Mouse (Mus musculus) limb, embryonic 11.5 days (tissue): Measurements from ENCODE around the gene Skiv2l. TPM values are rescaled to one million over a fixed set of nuclear protein-coding genes. Genes with fewer than 3 reads are reported as not detected.

Experiments
- ATAC-seq: fragments of 200-750 bp; cut with Nextera tagmentation; 2 replicates; pipeline ENCODE4 v1.8.0; 2017; ENCODE audit warnings: low read depth; ENCODE audit not compliant: insufficient number of reproducible peaks, low FRiP score, low TSS enrichment
- DNase-seq: peaks from one replicate; pipeline ENCODE4 v3.0.0-alpha.2; 2015; ENCODE audit warnings: low spot score
- H3K27ac ChIP-seq: fragments of 300-500 bp; sonication (generic); replicated peaks from 2 replicates; pipeline ENCODE4 v1.5.1; 2014; ENCODE audit warnings: low read depth, mild to moderate bottlenecking, low read length
- H3K27me3 ChIP-seq: fragments of 300-500 bp; sonication (generic); 2 replicates; pipeline ENCODE4 v1.6.1; 2014; ENCODE audit warnings: mild to moderate bottlenecking, low read length, mixed read lengths; ENCODE audit not compliant: control insufficient read depth, insufficient read depth
- H3K36me3 ChIP-seq: fragments of 300-500 bp; sonication (generic); 2 replicates; pipeline ENCODE4 v1.6.1; 2014; ENCODE audit warnings: mild to moderate bottlenecking, low read length, moderate library complexity, mixed read lengths; ENCODE audit not compliant: control insufficient read depth, insufficient read depth
- H3K4me1 ChIP-seq: fragments of 300-500 bp; sonication (generic); 2 replicates; pipeline ENCODE4 v1.6.1; 2014; ENCODE audit warnings: low read length, mixed read lengths; ENCODE audit not compliant: control insufficient read depth, insufficient read depth
- H3K4me2 ChIP-seq: fragments of 300-500 bp; sonication (generic); 2 replicates; pipeline ENCODE4 v1.6.1; 2014; ENCODE audit warnings: low read depth, mild to moderate bottlenecking, moderate library complexity; ENCODE audit not compliant: severe bottlenecking
- H3K4me3 ChIP-seq: fragments of 300-500 bp; sonication (generic); 2 replicates; pipeline ENCODE4 v1.5.1; 2014; ENCODE audit warnings: low read depth, low read length
- H3K9ac ChIP-seq: fragments of 300-500 bp; sonication (generic); 2 replicates; pipeline ENCODE4 v1.6.1; 2014; ENCODE audit warnings: mild to moderate bottlenecking, low read length
- H3K9me3 ChIP-seq: fragments of 300-500 bp; sonication (generic); 2 replicates; pipeline ENCODE4 v1.6.1; 2016; ENCODE audit warnings: low read length; ENCODE audit not compliant: control insufficient read depth
- WGBS: fragments of 180-500 bp; shearing (Covaris S2); extraction: QIAGEN DNeasy Blood & Tissue Kit; methylation state at CpG from one replicate; pipeline ENCODE4 v1.1.7; 2014; 5-methylcytosine and 5-hydroxymethylcytosine counted together
- polyA plus RNA-seq: library from polyadenylated mRNA; unstranded; fragments of >200 nt; fragmentation: Nextera tagmentation; extraction: Ambion mirVana; gene quantifications from 2 replicates; pipeline ENCODE4 v1.2.1, GENCODE M21; 2014

Skiv2l gene
- polyA plus RNA-seq = 43.2 and 49.0 TPM in 2 replicates

GRCm38 (mm10) chr17:34849722-34850516 is at the start of gene Skiv2l, which contains the start of gene Nelfe:
Gene Skiv2l (minus strand): TSS chr17:34850210.
Gene Nelfe (plus strand): TSS chr17:34850391.
- WGBS = under 1% methylated on average over 65 of the region's 65 CpGs
- ATAC-seq = peak; percentile 97
- Histone ChIP-seq H3K9me3 (no peaks in the 10 kb centered on the region), H3K27me3 (no peaks in the 10 kb centered on the region), H3K27ac (no peak within 1 kb of the TSS; the same call in 1 of the 2 replicates), H3K4me2 (peak within 1 kb of the TSS; percentile 71), H3K9ac (peak within 1 kb of the TSS; percentile 88), H3K4me1 (peaks cover 16% of the 10 kb centered on the region), H3K36me3 (peaks cover 20% of the 10 kb centered on the region; the same call in 1 of the 2 replicates), H3K4me3 (peak within 1 kb of the TSS; percentile 82)
- peak; percentile 98 for DNase-seq

GRCm38 (mm10) chr17:34899053-34899889 is 49.3 kb upstream of the Skiv2l start:
- peak; percentile 54 for DNase-seq
- no peaks in the 10 kb centered on the region for H3K9me3 ChIP-seq
- peak overlapping the region; percentile 95 for H3K27ac ChIP-seq
- WGBS = under 1% methylated on average over 40 of the region's 45 CpGs
- peak overlapping the region; percentile 97 for H3K9ac ChIP-seq
- ATAC-seq = no peak
- H3K4me2 ChIP-seq = peak overlapping the region; percentile 94
- peaks cover 12% of the 10 kb centered on the region; the same call in 1 of the 2 replicates for H3K4me1 ChIP-seq
- H3K27me3 ChIP-seq = no peaks in the 10 kb centered on the region
- H3K36me3 ChIP-seq = peaks cover 23% of the 10 kb centered on the region
- H3K4me3 ChIP-seq = peak overlapping the region; percentile 69

DNA sequence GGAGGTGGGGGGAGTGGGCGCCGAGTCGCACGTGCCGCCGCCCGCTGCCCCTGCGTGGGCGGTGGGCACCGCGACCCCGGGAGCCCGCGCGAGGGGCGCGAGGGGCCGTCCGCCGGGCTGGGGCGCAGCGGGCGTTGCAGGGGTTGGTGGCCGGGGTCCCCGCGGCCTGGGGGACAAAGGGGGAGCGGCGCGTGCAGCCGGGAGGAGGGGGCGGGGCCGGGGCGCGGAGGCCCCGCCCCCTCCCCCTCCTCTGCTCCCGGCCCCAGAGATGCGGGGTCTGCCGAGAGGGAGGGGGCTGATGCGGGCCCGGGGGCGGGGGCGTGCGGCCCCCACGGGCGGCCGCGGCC is 48.7 kb upstream of the Skiv2l start:
- ATAC-seq = no peak
- H3K36me3 ChIP-seq = peaks cover 23% of the 10 kb centered on the region
- no peaks in the 10 kb centered on the region for H3K27me3 ChIP-seq
- peaks cover 16% of the 10 kb centered on the region; the same call in 1 of the 2 replicates for H3K4me1 ChIP-seq
- H3K9me3 ChIP-seq = no peaks in the 10 kb centered on the region
- H3K4me3 ChIP-seq = peak overlapping the region; percentile 69
- peak overlapping the region; percentile 97 for H3K9ac ChIP-seq
- DNase-seq = peak; percentile 70
- peak overlapping the region; percentile 94 for H3K4me2 ChIP-seq
- whole genome bisulfite sequencing = 0% methylated on average over 10 of the region's 47 CpGs
- peak overlapping the region; percentile 95 for H3K27ac ChIP-seq

DNA sequence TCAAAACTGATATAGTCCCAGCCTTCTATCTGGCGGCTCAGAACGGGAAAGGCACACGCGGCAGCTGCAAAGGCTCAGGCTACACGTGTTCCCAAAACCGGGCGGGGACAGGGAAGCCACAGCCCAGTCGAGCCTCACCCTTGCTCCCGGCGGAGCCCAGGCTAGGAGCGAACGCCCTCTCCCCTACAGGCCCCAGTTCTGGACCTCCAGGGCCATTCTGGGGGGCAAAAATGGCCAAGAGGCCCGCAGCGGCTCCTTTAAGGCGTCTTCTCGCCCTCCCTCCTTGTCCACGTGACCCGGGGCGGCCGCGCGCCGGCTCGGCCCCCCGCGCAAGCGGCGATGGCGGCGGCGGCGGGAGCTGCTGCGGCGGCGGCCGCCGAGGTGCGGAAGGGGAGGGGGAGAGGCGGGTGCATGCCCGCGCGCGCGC is 48.2 kb upstream of the Skiv2l start, which contains the start of the genes C2 and Ehmt2:
C2 (minus strand) TSS at position 106 of the 427 bp plus-strand sequence.
Ehmt2 (plus strand) TSS at position 310 of the 427 bp plus-strand sequence.
- DNase-seq (peak; percentile 87), ATAC-seq (no peak)
- H3K9me3 ChIP-seq = no peaks in the 10 kb centered on the region
- peaks cover 19% of the 10 kb centered on the region; the same call in 1 of the 2 replicates for H3K4me1 ChIP-seq
- H3K27ac ChIP-seq = peak within 1 kb of the TSS; percentile 95
- peak within 1 kb of the TSS; percentile 97 for H3K9ac ChIP-seq
- WGBS = under 1% methylated on average over 25 of the region's 44 CpGs
- H3K36me3 ChIP-seq = peaks cover 20% of the 10 kb centered on the region
- H3K4me3 ChIP-seq = peak within 1 kb of the TSS; percentile 69
- no peaks in the 10 kb centered on the region for H3K27me3 ChIP-seq
- H3K4me2 ChIP-seq = peak within 1 kb of the TSS; percentile 94

- H3K36me3 ChIP-seq = peaks cover 15% of the 10 kb centered on the region
- peaks cover 19% of the 10 kb centered on the region; the same call in 1 of the 2 replicates for H3K4me1 ChIP-seq
- H3K9me3 ChIP-seq = no peaks in the 10 kb centered on the region
- peak overlapping the region; percentile 94 for H3K4me2 ChIP-seq
- peak overlapping the region; percentile 97 for H3K9ac ChIP-seq
- no peaks in the 10 kb centered on the region for H3K27me3 ChIP-seq
- ATAC-seq (no peak), DNase-seq (no peak)
- 22% methylated on average over 10 of the region's 10 CpGs for WGBS
- peak overlapping the region; percentile 69 for H3K4me3 ChIP-seq
- peak overlapping the region; percentile 95; the same call in 1 of the 2 replicates for H3K27ac ChIP-seq
Measured at GRCm38 (mm10) chr17:34897373-34898159, 47.6 kb upstream of the Skiv2l start.

GRCm38 (mm10) chr17:34896366-34896765 is 46.4 kb upstream of the Skiv2l start:
- no peak overlapping the region for H3K27ac ChIP-seq
- no peak overlapping the region for H3K4me2 ChIP-seq
- H3K4me1 ChIP-seq = peaks cover 19% of the 10 kb centered on the region; the same call in 1 of the 2 replicates
- H3K9ac ChIP-seq = no peak overlapping the region
- no peak for ATAC-seq
- WGBS = 91% methylated on average over 17 of the region's 17 CpGs
- H3K36me3 ChIP-seq = peaks cover 12% of the 10 kb centered on the region
- no peaks in the 10 kb centered on the region for H3K27me3 ChIP-seq
- no peaks in the 10 kb centered on the region for H3K9me3 ChIP-seq
- DNase-seq = no peak
- H3K4me3 ChIP-seq = peak overlapping the region; percentile 83; the same call in 1 of the 2 replicates

DNA sequence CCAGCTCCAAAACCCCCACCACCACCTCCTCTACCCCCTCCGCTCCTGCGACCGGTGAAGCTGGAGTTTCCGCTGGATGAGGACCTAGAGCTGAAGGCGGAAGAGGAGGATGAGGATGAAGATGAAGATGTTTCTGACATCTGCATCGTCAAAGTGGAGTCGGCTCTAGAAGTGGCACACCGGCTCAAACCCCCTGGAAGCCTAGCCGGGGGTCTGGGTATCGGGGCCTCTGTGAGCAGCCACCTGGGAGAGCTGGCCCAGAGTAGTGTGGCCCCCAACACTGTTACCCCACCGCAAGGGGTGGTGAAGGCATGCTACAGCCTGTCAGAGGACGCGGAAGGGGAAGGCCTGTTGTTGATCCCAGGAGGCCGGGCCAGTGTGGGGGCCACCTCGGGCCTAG is 45.7 kb upstream of the Skiv2l start:
- ATAC-seq (no peak), DNase-seq (no peak)
- H3K27ac ChIP-seq = no peak overlapping the region
- H3K4me3 ChIP-seq = peak overlapping the region; percentile 83
- peaks cover 19% of the 10 kb centered on the region; the same call in 1 of the 2 replicates for H3K4me1 ChIP-seq
- H3K36me3 ChIP-seq = peaks cover 8% of the 10 kb centered on the region
- no peaks in the 10 kb centered on the region for H3K27me3 ChIP-seq
- peak overlapping the region; percentile 89 for H3K4me2 ChIP-seq
- WGBS = 97% methylated on average over 15 of the region's 15 CpGs
- H3K9ac ChIP-seq = peak overlapping the region; percentile 93
- H3K9me3 ChIP-seq = no peaks in the 10 kb centered on the region
